Mouse (Mus musculus): ENCODE measurements around the gene Plcl2. TPM values are rescaled to one million over a fixed set of nuclear protein-coding genes. Genes with fewer than 3 reads are reported as not detected.

Gene Plcl2
- total and polyA plus RNA-seq, 3 experiments, result 23.6 to 83.7 TPM; not detected in 1

DNA sequence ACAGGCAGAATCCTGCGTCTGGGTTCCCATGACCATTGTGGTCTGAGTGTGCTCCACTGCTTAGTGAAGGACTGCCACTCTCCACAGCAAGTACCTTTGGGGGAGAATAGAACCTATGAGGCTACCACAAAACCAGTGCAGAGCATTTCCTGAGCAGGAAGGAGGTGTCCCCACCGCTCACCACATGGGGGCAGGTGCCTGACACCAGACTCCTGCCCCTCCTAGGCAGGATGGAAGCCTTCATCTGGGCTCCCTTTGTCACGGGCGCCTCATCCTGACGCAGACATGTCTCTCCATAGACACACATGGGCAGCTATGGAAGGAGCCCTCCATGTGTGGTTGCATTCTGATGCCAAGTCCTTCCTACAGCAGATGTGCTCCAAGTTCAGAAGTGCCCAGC, 222.7 kb downstream of the Plcl2 start:
- DNase-seq (ENCODE audit: low read depth, low spot score), result no peak
- Histone ChIP-seq H3K79me2 (ENCODE audit: control insufficient read depth, insufficient read depth, low read length, poor library complexity) (no peaks in the 10 kb centered on the region), H3K27me3 (ENCODE audit: control insufficient read depth in 1 of 2, insufficient read depth in 2 of 2, low read length in 2 of 2) (no peaks in the 10 kb centered on the region), H3K4me1 (ENCODE audit: control insufficient read depth in 1 of 2, insufficient read depth in 2 of 2, low read length in 2 of 2) (peaks cover 0 to 7% of the 10 kb centered on the region in 2 experiments; a peak in 2 of 4 replicates), H3K36me3 (ENCODE audit: control insufficient read depth in 1 of 2, insufficient read depth in 2 of 2, low read length in 2 of 2) (peaks cover 0 to 2% of the 10 kb centered on the region in 2 experiments; a peak in 1 of 4 replicates), H3K9ac (ENCODE audit: control insufficient read depth, low read depth, low read length, poor library complexity, severe bottlenecking) (no peak overlapping the region), H3K4me3 (ENCODE audit: control insufficient read depth in 1 of 2, insufficient read depth in 1 of 2, low read depth in 2 of 2, low read length in 2 of 2) (no peak overlapping the region), H3K9me3 (replicated peaks; ENCODE audit: insufficient read depth, low read length) (no peaks in the 10 kb centered on the region), H3K27ac (ENCODE audit: control insufficient read depth, low read depth, low read length) (no peak overlapping the region)
- TF ChIP-seq MEF2A (IDR thresholded peaks at IDR 0.05; ENCODE audit: extremely low read depth, insufficient replicate concordance, low read depth, low read length, poor library complexity, severe bottlenecking) (no peak), ZC3H11A (IDR thresholded peaks at IDR 0.05; ENCODE audit: low read depth, low read length) (no peak)

DNA sequence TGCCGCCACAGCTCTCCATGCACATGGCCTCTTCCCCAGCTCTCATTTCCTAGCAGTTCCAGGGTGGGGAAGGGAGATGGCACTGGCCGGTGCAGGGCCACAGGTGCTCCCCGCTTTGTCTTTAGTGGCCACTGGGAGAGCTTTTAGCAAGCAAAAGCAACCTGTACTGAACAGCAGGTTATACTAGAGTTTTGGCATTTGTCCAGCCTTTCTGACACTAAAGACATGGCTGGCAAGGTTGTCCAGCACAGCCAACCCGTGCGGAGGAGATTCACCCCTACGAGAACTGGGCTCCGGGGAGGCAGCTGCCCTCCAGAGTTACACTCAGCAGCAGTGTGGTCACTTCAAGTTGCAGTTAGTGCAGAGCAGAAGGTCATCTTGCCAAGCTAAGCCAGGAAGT, 224.2 kb downstream of the Plcl2 start:
- Histone ChIP-seq H3K27me3 (ENCODE audit: control insufficient read depth in 1 of 2, insufficient read depth in 2 of 2, low read length in 2 of 2) (no peaks in the 10 kb centered on the region), H3K9me3 (replicated peaks; ENCODE audit: insufficient read depth, low read length) (no peaks in the 10 kb centered on the region), H3K79me2 (ENCODE audit: control insufficient read depth, insufficient read depth, low read length, poor library complexity) (no peaks in the 10 kb centered on the region), H3K27ac (ENCODE audit: control insufficient read depth, low read depth, low read length) (no peak overlapping the region), H3K4me3 (ENCODE audit: control insufficient read depth in 1 of 2, insufficient read depth in 1 of 2, low read depth in 2 of 2, low read length in 2 of 2) (no peak overlapping the region), H3K4me1 (ENCODE audit: control insufficient read depth in 1 of 2, insufficient read depth in 2 of 2, low read length in 2 of 2) (peaks cover 0 to 7% of the 10 kb centered on the region in 2 experiments; a peak in 2 of 4 replicates), H3K9ac (ENCODE audit: control insufficient read depth, low read depth, low read length, poor library complexity, severe bottlenecking) (no peak overlapping the region), H3K36me3 (ENCODE audit: control insufficient read depth in 1 of 2, insufficient read depth in 2 of 2, low read length in 2 of 2) (peaks cover 0 to 2% of the 10 kb centered on the region in 2 experiments; a peak in 1 of 4 replicates)
- TF ChIP-seq UBTF (IDR thresholded peaks at IDR 0.05; ENCODE audit: borderline replicate concordance, insufficient read depth, low read depth, low read length) (no peak), POLR2AphosphoS2 (IDR thresholded peaks at IDR 0.05; ENCODE audit: low read length) (no peak), MYC (IDR thresholded peaks at IDR 0.05; ENCODE audit: low read depth, low read length) (no peak), JUND (IDR thresholded peaks at IDR 0.05; ENCODE audit: low read depth, low read length) (no peak), BHLHE40 (IDR thresholded peaks at IDR 0.05; ENCODE audit: borderline replicate concordance, low read depth, low read length) (no peak), TAL1 (IDR thresholded peaks at IDR 0.05; ENCODE audit: low read length) (no peak), MXI1 (IDR thresholded peaks at IDR 0.05; ENCODE audit: low read depth, low read length) (no peak), MAFK (IDR thresholded peaks at IDR 0.05; ENCODE audit: borderline replicate concordance, low read depth, low read length) (no peak), MAZ (IDR thresholded peaks at IDR 0.05; ENCODE audit: low read depth, low read length) (no peak), NELFE (IDR thresholded peaks at IDR 0.05; ENCODE audit: low read depth, low read length) (no peak), ZNF384 (IDR thresholded peaks at IDR 0.05; ENCODE audit: low read depth, low read length) (no peak), EP300 (IDR thresholded peaks at IDR 0.05; ENCODE audit: low read depth in 1 of 2, low read length in 2 of 2) (no peak), CTCF (IDR thresholded peaks at IDR 0.05 in 2 of 3, conservative IDR thresholded peaks at IDR 0.05 in 1 of 3; ENCODE audit: control insufficient read depth in 1 of 3, insufficient read depth in 1 of 3, low read depth in 2 of 3, low read length in 3 of 3, poor library complexity in 1 of 3, severe bottlenecking in 1 of 3) (no peak), NRF1 (IDR thresholded peaks at IDR 0.05; ENCODE audit: insufficient read depth, low read depth, low read length, poor library complexity, severe bottlenecking) (no peak), ZKSCAN1 (IDR thresholded peaks at IDR 0.05; ENCODE audit: low read depth, low read length) (no peak), ETS1 (IDR thresholded peaks at IDR 0.05; ENCODE audit: low read depth, low read length) (no peak), TCF12 (IDR thresholded peaks at IDR 0.05; ENCODE audit: low read depth, low read length) (no peak), USF2 (IDR thresholded peaks at IDR 0.05; ENCODE audit: borderline replicate concordance in 1 of 2, insufficient read depth in 1 of 2, low read depth in 1 of 2, low read length in 2 of 2) (no peak)
- no peak for DNase-seq (ENCODE audit: low read depth, low spot score)

All from MEL (cell line).